Mouse (Mus musculus) erythroblast, adult 5-6 weeks (primary cell): ENCODE measurements around the gene Bin2. TPM values are rescaled to one million over a fixed set of nuclear protein-coding genes. Genes with fewer than 3 reads are reported as not detected.

Source experiments
- ATAC-seq: replicated peaks from 2 replicates; pipeline ENCODE4 v1.8.0; 2016; ENCODE audit warnings: moderate number of reproducible peaks, mild to moderate bottlenecking, moderate TSS enrichment, inconsistent platforms; ENCODE audit not compliant: poor library complexity, low FRiP score, severe bottlenecking
- total RNA-seq, 2 experiments: library from RNA; stranded (forward) in 1 of 2; stranded (reverse) in 1 of 2; fragments of 150-400 nt in 1 of 2; fragments of 200-764, 138-1000 nt in 1 of 2; gene quantifications; 2 replicates each; pipeline versions ENCODE4 v1.2.3 to v1.2.4; 2015 to 2017; ENCODE audit warnings: low replicate concordance in 2 of 2

Gene Bin2
- 30.4 and 56.8 TPM in 2 replicates for total RNA-seq (2015; ENCODE audit: low replicate concordance)
- total RNA-seq (2017; ENCODE audit: low replicate concordance) = 32.1 and 37.9 TPM in 2 replicates

DNA sequence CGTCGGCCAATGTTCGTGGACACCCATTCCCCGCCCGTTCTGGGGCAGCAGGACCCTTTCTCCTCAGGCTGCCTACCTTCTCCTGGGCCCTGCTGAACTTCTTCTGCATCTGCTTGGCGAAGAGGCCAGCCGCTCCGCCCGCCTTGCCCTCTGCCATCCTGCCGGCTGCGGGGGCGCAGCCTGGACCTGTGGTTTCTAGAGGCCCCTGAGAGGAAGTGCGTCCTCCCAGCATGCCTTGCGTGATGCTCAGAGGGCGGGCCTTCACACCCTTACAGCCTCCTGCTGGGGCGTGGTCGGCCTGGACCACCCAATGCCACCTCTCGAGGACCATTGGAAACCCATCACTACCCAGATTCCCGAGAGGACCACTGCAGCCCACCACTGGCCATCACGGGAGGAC is at the start of gene Bin2:
TSS of gene Bin2 (minus strand) at position 217 of the 400 bp plus-strand sequence.
- peak; percentile 58 for ATAC-seq

DNA sequence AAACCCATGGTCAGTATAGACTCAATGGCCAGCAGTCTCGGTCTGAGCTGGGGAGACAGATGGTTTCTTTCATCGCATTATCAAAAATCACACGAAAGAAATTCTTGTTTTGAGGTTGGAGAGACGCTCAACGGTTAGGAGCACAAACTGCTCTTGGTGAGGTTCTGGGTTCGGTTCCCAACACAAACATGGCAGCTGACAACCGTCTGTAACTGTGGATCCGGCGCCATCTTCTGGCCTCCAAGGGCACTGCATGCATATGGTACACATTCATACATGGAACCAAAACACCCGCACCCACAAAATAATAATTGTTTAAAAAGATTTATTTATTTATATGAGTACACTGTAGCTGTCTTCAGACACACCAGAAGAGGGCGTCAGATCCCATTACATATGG is 49.2 kb upstream of the Bin2 start:
- no peak for ATAC-seq

DNA sequence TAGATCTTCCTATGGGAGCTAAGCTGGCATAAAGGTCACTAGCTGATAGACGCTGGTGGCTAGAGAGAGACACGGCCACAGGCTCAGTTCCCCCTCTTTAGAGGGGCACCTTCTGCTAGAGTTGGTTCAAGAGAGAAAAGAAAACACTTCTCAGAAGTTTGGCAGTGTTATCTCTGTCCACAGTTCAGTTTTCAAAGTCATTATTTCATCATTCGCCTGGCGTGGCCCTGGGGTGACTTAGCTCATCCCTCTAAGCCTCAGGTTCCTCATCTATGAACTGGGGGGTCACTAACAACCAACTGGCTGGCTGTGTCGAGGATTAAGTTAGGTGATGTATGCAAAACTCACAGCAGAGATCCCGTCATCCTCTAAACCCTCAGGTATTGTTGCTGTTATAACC is 48.6 kb upstream of the Bin2 start:
- no peak for ATAC-seq

DNA sequence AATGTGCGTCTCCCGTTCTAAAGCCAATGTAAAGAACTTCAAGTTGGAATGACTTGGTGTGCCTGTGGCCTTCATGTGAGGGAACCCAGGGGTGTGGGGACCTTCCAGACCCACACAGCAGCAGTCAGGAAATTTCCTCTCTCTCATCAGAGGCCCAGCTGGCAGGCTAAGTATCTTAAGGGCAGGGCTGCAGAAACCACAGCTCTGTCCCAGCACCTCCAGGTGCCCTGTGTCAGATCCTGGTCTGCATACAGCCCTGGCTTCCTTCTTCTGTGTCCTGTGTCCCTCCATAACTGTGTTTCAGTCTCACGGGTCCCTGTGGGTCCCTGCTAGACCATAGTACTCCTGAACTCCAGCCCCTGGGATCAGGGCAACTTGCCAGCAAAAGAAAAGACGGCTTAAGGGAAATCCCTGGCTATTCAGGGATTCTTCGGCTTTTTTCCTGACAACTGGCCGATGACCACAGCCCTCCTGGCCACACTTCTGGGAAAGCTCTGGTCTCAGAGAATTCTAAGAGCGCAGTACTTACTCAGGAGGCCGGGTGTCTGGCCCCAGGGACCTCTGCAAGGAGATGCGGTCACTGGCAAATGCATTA is 46.1 kb upstream of the Bin2 start:
- no peak for ATAC-seq

DNA sequence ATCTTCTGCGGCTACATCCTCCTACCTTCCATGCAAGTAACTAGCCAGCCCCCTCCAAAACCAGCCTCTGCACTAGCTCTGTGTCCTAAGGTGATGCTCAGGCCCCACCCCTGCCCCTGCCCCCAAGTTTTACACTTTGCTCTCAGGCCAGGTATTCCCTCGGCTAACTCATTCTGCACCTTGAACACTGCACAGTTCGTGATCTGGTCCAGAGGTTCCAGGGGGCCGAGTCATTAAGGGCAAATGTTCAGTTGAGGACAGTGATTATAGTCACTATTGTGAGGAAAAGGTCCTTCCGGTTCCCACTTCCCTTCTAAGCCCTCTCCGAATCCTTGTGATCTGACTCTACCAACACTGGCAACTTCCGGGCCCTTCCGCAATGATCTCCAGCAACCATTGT is 45.1 kb upstream of the Bin2 start:
- ATAC-seq = no peak

DNA sequence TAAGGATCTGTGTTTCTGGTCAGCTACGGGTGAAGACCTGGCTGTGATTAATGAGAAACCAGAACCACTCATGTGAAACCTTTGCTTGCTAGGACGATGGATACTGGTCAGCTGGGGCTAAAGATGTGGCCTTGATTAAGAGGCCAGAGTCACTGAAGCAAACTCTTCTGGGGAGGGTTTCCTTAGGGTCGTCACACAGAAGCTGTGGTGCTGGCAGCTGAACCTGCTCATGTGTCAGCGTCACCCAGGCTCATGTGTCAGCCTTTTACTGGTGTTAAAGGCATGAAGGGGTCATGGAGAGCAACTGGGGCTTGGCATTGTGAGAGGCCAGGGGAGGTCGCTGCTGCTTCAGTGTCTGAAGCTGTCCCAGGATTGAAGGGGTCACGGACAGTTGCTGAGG is 41.5 kb upstream of the Bin2 start:
- ATAC-seq = no peak

DNA sequence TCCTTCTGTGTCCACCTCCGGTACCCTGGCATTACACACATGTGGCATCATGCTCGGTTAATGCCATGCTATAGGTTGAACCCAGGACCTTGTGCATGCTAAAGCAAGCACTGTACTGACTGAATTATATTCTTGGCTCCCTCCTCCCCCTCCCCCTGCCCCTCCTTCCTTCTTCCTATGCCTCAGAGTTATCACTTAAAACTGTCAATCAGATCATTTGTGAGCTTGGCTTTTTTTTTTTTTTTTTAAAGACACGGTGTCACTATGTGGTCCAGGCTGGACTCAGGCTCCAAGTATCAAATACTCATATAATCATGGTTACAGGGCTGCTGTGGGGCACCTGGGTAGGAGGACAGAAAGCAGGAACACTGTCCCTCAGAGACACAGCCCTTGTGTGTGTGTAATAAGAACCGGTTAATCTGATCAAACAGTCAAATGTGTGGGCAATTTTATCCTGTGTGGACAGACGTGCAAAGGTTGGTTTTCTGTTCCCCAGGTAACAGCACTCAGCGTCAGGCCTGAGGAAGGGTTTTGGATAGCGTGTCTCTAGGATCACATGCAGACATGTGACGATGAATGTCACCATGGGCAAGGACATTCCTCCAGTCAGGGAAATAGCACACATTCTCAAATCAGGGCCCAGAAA is 39.2 kb upstream of the Bin2 start:
- no peak for ATAC-seq

DNA sequence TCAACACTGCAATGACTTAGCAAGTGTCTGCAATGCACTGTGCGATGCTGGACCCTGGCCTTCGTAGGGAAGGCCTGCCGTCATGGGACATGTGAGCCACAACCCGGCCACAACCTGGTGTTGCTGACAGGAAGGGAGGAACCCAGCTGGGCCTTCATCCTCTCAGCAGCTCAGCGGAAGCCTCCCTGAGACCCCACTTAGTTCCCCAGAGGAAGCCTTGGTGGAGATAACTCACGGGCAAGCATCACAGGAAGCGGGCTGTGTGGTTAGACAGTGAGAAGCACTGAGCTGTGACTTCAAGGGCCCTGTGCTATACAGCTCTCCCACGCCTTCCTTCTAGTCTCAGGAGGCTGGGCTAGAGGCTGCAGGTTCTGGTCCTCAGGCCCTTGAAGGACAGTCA is 36.9 kb upstream of the Bin2 start:
- no peak for ATAC-seq

DNA sequence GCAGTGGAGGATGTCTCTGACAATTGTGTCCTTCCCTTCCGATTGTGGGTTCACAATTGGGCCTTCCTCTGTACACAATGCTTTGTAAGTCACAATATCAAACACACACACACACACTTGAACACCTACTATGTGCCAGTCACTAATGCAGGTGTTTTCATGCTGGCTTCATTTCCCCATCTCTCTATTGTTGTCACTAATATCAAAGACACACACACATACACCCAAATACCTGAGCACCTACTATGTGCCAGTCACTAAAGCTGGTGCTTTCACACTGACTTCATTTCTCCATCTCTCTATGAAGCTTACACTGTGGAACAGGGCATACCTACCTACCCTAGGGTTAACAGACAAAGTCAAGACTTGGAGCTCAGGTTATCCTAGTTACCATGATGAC is 36.0 kb upstream of the Bin2 start:
- ATAC-seq = no peak

DNA sequence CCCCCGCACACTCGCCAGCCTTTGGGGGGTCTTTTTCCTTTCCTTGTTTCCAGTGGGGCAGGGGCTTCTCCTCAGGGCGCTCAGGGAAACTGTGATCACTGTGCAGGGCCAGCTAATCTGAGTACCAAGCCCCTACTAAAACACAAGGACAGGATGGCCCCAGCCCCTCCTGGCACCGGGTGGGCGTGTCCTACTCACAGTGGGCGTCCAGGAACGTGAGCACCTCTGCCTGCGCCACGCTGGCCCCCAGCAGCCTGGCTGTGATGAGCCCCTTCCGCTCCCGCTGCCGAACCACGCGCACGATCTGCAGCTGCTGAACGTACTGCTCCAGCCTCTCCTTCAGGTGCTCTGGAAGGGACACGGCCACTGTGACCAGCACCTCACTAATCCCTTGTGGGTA is 34.6 kb upstream of the Bin2 start:
- no peak for ATAC-seq

DNA sequence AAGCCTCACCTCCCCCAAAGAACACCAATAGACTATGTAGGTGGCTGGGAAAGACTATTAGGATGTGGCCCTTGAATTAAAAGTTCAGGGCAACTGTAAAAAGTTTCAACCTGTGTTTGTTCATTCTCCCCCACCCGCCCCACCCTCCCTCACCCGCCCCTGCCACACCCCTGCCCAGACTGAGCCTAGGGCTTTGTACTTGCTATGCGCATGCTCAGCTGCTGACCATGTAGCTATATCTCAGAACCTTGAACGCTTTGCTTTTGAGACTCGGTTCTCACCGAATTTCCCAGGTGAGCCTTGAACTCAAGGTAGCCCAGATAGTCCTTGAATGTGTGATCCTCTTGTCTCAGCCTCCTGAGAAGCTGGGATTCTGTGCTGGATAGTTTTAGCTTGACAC is 32.5 kb upstream of the Bin2 start:
- no peak for ATAC-seq

DNA sequence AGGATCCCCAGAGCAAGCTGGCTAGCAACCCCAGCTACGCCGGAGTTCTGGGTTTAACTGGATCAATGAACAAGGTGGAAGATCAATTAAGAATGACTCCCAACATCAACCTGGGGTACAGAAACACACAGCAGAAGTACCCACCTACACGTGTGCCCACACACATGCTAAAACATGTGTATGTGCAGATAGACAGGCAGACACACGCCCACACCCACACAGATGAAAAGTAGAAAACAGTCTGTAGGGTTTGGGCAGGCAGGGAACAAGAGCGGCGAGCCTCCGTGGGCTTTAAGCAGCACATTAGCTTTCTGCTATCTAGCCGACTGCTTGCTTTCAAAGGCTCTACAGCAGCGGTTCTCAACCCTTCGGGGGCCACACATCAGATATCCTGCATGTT is 31.8 kb upstream of the Bin2 start:
- no peak for ATAC-seq

DNA sequence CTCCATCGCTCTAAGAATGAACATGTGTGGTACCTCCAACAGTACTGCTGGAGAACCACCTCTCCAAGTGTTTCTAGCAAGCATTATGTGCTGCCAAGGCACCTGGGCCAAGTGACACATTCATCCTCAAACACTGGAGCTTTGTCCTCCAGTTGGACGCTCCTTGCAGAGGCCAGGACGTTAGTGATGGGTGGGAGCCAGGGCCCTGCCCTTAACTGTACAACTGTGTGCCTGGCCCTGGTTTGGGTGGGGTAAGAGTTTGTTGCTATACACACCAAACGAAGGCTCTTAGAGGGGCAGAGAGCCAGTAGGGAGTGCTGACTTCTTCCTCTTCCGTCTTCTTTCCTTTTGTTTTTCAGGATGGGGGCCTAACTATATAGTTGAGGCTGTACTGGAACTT is 31.1 kb upstream of the Bin2 start:
- ATAC-seq = no peak

DNA sequence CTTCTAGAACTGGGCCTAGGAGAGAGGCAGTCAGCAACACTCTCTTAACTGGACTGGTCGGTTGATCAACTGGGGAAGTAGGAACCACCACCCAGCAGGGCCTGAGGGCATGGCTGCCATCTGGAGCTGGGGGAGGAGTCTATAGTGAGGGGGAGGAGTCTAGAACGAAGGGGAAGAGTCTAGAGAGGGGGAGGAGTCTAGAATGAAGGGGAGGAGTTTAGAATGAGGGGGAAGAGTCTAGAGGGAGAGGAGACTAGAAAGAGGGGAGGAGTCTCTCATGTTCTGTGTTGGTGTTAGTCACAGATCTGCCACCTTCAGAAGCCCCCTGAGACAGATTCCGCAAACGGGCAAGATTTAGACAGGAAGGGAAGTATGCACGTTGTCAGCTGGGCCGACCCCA is 30.0 kb upstream of the Bin2 start:
- ATAC-seq = 0 out of 2 replicates have a peak, but pooled peaks have one; percentile 12

DNA sequence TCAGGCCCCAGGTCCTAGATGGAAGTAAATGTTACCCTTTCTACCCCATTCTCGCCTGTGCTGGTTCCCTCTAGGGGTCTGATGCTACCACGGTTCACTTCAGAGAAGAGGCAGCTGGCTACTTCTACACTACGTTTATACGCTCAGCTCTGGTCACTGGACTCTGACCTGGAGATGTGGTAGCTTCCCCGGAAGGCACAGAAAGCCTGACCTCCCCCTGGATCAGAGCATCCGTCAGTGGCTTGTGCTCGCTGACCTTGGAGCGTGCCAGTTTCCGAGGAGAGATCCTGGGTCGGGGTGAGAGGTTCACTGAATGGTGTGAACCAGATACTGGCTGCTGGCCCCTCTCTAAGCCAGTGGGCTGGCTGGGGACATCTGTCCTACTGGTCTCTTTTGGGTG is 28.7 kb upstream of the Bin2 start:
- ATAC-seq = no peak

DNA sequence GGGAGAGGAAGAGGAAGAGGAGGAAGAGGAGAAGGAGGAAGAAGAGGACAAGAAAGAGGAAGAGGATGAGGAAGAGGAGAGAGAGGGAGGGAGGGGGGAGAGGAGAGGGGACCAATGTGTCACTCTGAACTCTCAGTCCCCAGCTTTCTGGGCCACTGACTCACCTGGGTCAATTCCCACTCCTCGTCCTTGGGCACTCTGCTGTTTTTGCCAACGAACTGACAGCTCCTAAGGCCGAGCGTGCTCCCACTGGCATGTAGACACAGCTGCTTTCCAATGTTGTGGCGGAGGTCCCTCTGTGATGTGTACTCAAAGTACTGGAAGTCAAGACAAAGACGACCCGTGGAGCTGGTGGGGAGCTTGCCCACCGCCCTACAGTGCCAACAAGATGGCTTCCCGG is 25.1 kb upstream of the Bin2 start:
- ATAC-seq = no peak

DNA sequence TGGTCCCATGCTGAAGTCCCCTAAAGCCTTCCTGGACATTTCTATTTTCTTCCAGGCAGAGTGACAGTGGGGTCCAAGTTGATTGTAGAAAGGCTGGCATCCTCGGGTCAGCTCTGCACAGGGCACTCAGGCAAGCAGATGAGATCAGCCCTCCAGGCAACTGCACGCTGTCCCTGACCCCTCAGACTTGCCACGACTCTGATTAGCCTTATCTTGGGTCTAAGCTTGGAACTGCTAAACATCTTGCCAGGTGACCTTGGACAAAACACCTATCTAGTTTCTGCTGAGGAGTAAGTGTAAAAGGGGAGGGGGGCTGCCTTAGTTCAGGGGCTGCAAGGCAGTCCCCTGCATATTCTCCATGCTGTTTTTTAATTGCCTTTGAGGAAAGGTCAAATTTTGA is 22.6 kb upstream of the Bin2 start:
- ATAC-seq = no peak

DNA sequence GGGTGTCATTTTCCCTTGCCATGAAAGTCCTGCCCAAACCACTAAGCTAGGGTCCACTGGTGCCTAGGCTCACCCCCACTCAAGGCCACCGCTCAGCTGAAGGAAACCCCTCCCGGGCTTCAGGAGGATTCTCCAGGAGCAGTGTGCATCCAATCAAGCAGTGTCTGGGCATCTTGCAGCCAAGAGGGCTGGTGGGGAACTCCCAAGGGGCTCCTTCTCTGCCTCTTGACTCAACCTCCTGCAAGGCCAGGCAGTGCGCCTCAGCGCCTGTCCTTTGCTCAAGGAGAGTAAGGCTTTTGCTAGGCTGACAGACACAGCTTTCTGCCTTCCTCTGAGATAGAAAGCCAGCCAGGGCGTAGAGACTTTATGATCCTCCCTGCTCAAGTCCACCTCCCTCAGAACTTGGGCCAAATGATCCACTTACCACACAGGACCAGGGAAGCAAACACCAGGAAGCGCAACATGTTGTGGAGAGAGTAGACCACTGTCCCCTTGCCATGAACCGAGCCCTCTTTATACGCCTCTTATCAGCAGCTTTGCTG is 18.1 kb upstream of the Bin2 start, which contains the start of gene Cela1:
TSS of gene Cela1 (minus strand) at position 492 of the 542 bp plus-strand sequence.
- no peak for ATAC-seq

DNA sequence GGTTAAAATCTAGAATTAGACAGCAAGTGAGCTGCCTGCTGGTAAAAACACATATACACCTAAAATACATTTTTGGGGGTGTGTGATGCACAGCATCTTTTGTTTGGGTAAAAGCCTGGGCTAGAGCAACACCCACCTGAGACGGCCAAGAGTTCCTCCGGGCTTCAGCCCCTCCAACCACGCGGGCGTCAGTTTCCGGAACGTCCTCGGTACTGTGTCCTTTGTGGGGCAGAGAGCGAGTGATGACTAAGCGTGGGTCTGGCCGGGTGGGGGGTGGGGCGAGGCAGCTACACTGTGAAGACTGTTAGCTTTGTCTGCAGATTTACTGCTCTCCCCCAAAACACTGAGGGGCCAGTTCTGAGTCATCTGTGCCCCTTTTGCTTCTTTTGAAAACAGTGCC is 17.6 kb upstream of the Bin2 start:
- ATAC-seq = peak; percentile 61

DNA sequence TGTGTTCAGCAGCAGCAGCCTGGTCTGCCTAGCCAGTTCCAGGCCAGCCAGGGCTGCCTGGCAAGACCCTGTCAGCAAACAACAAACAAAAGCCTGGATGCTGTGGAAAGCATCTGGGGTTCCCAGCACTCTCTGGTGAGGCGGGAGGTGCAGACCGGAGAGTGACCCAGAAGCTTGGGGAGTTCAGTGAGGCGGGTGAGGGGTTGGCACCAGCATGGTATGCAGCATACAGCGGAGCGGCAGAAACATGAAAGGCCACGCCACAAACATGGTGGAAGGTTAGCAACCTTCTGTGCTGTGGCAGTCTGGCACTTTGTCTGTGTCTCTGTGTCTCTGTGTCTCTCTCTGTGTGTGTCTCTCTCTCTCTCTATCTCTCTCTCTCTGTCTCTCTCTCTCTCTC is 17.1 kb upstream of the Bin2 start:
- 0 out of 2 replicates have a peak, but pooled peaks have one; percentile 18 for ATAC-seq

DNA sequence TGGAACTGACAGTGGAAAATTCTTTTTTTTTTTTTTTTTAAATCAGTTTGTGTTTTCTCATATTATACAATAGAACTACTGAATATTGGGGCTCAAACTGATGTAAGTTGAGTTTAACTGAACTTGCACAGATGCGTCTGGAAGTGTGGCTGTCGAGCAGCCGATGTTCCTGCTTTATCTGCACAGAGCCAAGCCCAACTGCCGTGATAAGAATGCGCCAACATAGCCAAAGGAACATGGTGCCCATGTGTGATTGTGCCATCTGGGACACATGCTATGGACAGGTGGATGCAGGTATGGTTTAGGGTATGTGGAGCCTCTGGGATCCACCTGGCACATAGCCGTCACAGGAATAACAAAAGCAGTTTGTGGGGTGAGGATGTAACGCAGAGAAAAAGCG is 16.5 kb upstream of the Bin2 start:
- ATAC-seq = peak; percentile 64
